Mouse (Mus musculus) kidney, adult 2 months (tissue): ENCODE data around the gene Sgk2. TPM values are rescaled to one million over a fixed set of nuclear protein-coding genes. Genes with fewer than 3 reads are reported as not detected.
"Not testable (repeated sequence)": the region's sequence is repeated elsewhere in the genome, so short reads cannot be mapped to it uniquely, and the experiment has no call there.

Experiments used
- DNase-seq: peaks from one replicate; pipeline ENCODE4 v3.0.0; 2021
- H3K27ac ChIP-seq: fragments of 200-500 bp; 2 replicates; pipeline ENCODE4 v1.5.1; 2012; ENCODE audit warnings: low read depth, low read length, control low read depth, inconsistent platforms; ENCODE audit not compliant: insufficient read depth
- H3K27me3 ChIP-seq: fragments of 200-500 bp; replicated peaks from 2 replicates; pipeline ENCODE4 v1.6.1; 2012; ENCODE audit warnings: mild to moderate bottlenecking, moderate library complexity, low read length, inconsistent platforms; ENCODE audit not compliant: control insufficient read depth, insufficient read depth
- H3K36me3 ChIP-seq: fragments of 200-500 bp; 2 replicates; pipeline ENCODE4 v1.6.1; 2012; ENCODE audit warnings: mild to moderate bottlenecking, moderate library complexity, low read length, inconsistent platforms; ENCODE audit not compliant: control insufficient read depth, insufficient read depth
- H3K4me1 ChIP-seq: fragments of 200-500 bp; 2 replicates; pipeline ENCODE4 v1.6.1; 2011; ENCODE audit warnings: low read length; ENCODE audit not compliant: control insufficient read depth, insufficient read depth
- H3K4me3 ChIP-seq: fragments of 200-500 bp; 2 replicates; pipeline ENCODE4 v1.5.1; 2011; ENCODE audit warnings: mild to moderate bottlenecking, low read depth, low read length, control low read depth; ENCODE audit not compliant: insufficient read depth
- CTCF ChIP-seq: fragments of 200-500 bp; conservative IDR thresholded peaks from 2 replicates; pipeline ENCODE4 v1.5.1; 2011; ENCODE audit warnings: low read depth, mild to moderate bottlenecking, control low read depth, low read length, moderate library complexity, mixed read lengths; ENCODE audit not compliant: insufficient read depth, insufficient read length
- POLR2A ChIP-seq: fragments of 200-500 bp; IDR thresholded peaks from one replicate; pipeline ENCODE4 v1.6.1; 2011; ENCODE audit warnings: low read depth, low read length, control low read depth
- WGBS: fragments of 180-500 bp; shearing (Covaris S2); methylation state at CpG from one replicate; pipeline ENCODE4 v1.1.7; 2018; 5-methylcytosine and 5-hydroxymethylcytosine counted together
- polyA plus RNA-seq: library from polyadenylated mRNA; depleted of rRNA; stranded (reverse); fragments of >200 nt; gene quantifications from 2 replicates; pipeline ENCODE4 v1.2.3, GENCODE M21; 2012; rRNA removed

The Sgk2 gene
- polyA plus RNA-seq, 1 experiment = 101 TPM

- DNase-seq = no peak
Observed at GRCm38 (mm10) chr2:163055715-163056114, 68.6 kb downstream of the Sgk2 start.

GRCm38 (mm10) chr2:163056584-163056983 lies 69.5 kb downstream of the Sgk2 start:
- Histone ChIP-seq H3K36me3 (no peaks in the 10 kb centered on the region), H3K27ac (no peak overlapping the region), H3K4me3 (no peak overlapping the region), H3K27me3 (0 out of 2 replicates have a peak, but pooled peaks cover 1% of the 10 kb centered on the region), H3K4me1 (peaks cover 3% of the 10 kb centered on the region; the same call in 1 of the 2 replicates)
- no peak for DNase-seq
- 80% methylated on average over 9 of the region's 9 CpGs for WGBS
- TF ChIP-seq CTCF = no peak
- TF ChIP-seq POLR2A = no peak

More at GRCm38 (mm10) chr2:163055715-163056114, 68.6 kb downstream of the Sgk2 start:
- peaks cover 3% of the 10 kb centered on the region; the same call in 1 of the 2 replicates for H3K4me1 ChIP-seq
- TF ChIP-seq POLR2A = no peak
- TF ChIP-seq CTCF = no peak
- H3K4me3 ChIP-seq = no peak overlapping the region
- no peak overlapping the region for H3K27ac ChIP-seq
- H3K36me3 ChIP-seq = no peaks in the 10 kb centered on the region
- 56% methylated on average over 5 of the region's 5 CpGs for WGBS
- 0 out of 2 replicates have a peak, but pooled peaks cover 1% of the 10 kb centered on the region for H3K27me3 ChIP-seq

- H3K36me3 ChIP-seq, H3K4me1 ChIP-seq, H3K27me3 ChIP-seq, H3K27ac ChIP-seq, DNase-seq, H3K4me3 ChIP-seq: not testable (repeated sequence)
- WGBS = 87% methylated on average over 7 of the region's 7 CpGs
Observed at GRCm38 (mm10) chr2:163058981-163059380, 71.9 kb downstream of the Sgk2 start.

- WGBS = 87% methylated on average over 6 of the region's 6 CpGs
- no peak overlapping the region for H3K4me3 ChIP-seq
- H3K36me3 ChIP-seq = no peaks in the 10 kb centered on the region
- no peak overlapping the region for H3K27ac ChIP-seq
- DNase-seq = no peak
- no peak for TF ChIP-seq CTCF
- no peak for TF ChIP-seq POLR2A
- H3K27me3 ChIP-seq = no peaks in the 10 kb centered on the region
- H3K4me1 ChIP-seq = no peaks in the 10 kb centered on the region
Observed at GRCm38 (mm10) chr2:163060630-163061029, 73.5 kb downstream of the Sgk2 start.

- WGBS = 85% methylated on average over 8 of the region's 8 CpGs
- no peak overlapping the region for H3K27ac ChIP-seq
Observed at GRCm38 (mm10) chr2:163061203-163062118, 74.3 kb downstream of the Sgk2 start.

GRCm38 (mm10) chr2:163062119-163062508 lies 75.0 kb downstream of the Sgk2 start:
- Histone ChIP-seq H3K27me3 (no peaks in the 10 kb centered on the region), H3K36me3 (no peaks in the 10 kb centered on the region), H3K27ac (no peak overlapping the region), H3K4me3 (no peak overlapping the region), H3K4me1 (no peaks in the 10 kb centered on the region)
- no peak for TF ChIP-seq CTCF
- TF ChIP-seq POLR2A = no peak
- 72% methylated on average over 6 of the region's 6 CpGs for WGBS
- DNase-seq = no peak

More at GRCm38 (mm10) chr2:163061203-163062118, 74.3 kb downstream of the Sgk2 start:
- H3K4me3 ChIP-seq = no peak overlapping the region
- DNase-seq = no peak
- H3K27me3 ChIP-seq = no peaks in the 10 kb centered on the region
- no peak for TF ChIP-seq POLR2A
- H3K4me1 ChIP-seq = no peaks in the 10 kb centered on the region
- H3K36me3 ChIP-seq = no peaks in the 10 kb centered on the region

Other genes with a start within 250 kb of the Sgk2 start
- 58.7 and 64.6 TPM in 2 replicates for gene Srsf6, start 55.8 kb upstream of the Sgk2 start, polyA plus RNA-seq
- 0.27 and 0.34 TPM in 2 replicates for gene L3mbtl1, start 43.9 kb upstream of the Sgk2 start, polyA plus RNA-seq
- gene Ift52, start 30.0 kb downstream of the Sgk2 start, polyA plus RNA-seq = 34.6 and 37.5 TPM in 2 replicates
- gene Mybl2, start 67.4 kb downstream of the Sgk2 start, polyA plus RNA-seq = 1.3 and 1.4 TPM in 2 replicates
- gene Gtsf1l, start 100.5 kb downstream of the Sgk2 start, polyA plus RNA-seq = 0.12 TPM in 1 of 2 replicates, not detected in the other
- 0.46 and 1.4 TPM in 2 replicates for gene Tox2, start 215.8 kb downstream of the Sgk2 start, polyA plus RNA-seq